Mouse (Mus musculus) heart, embryonic 14.5 days (tissue): ENCODE data around the gene Wfdc1. TPM values are rescaled to one million over a fixed set of nuclear protein-coding genes. Genes with fewer than 3 reads are reported as not detected.

Experiments
- ATAC-seq: fragments of 200-750 bp; cut with Nextera tagmentation; 2 replicates; pipeline ENCODE4 v1.8.0; 2017; ENCODE audit warnings: low read depth, moderate TSS enrichment; ENCODE audit not compliant: insufficient number of reproducible peaks, insufficient read depth, low FRiP score
- H3K27ac ChIP-seq, 2 experiments: fragments of 200-500 bp in 1 of 2; fragments of 300-500 bp in 1 of 2; sonication (generic) in 1 of 2; replicated peaks in 1 of 2; 2 replicates each; pipeline ENCODE4 v1.5.1; 2012 to 2014; ENCODE audit warnings: low read depth in 2 of 2, low read length in 2 of 2, control low read depth in 1 of 2, mild to moderate bottlenecking in 1 of 2, mixed read lengths in 1 of 2; ENCODE audit not compliant: control insufficient read depth in 1 of 2, insufficient read depth in 1 of 2
- H3K27me3 ChIP-seq: fragments of 300-500 bp; sonication (generic); 2 replicates; pipeline ENCODE4 v1.6.1; 2014; ENCODE audit warnings: mild to moderate bottlenecking, low read length, control low read depth; ENCODE audit not compliant: control insufficient read depth, insufficient read depth
- H3K36me3 ChIP-seq: fragments of 300-500 bp; sonication (generic); 2 replicates; pipeline ENCODE4 v1.6.1; 2014; ENCODE audit warnings: mild to moderate bottlenecking, control low read depth, low read length, mixed read lengths; ENCODE audit not compliant: control insufficient read depth, insufficient read depth
- H3K4me1 ChIP-seq, 2 experiments: fragments of 200-500 bp in 1 of 2; fragments of 300-500 bp in 1 of 2; sonication (generic) in 1 of 2; 2 replicates each; pipeline ENCODE4 v1.6.1; 2012 to 2014; ENCODE audit warnings: low read length in 2 of 2, control low read depth in 1 of 2, mixed read lengths in 1 of 2; ENCODE audit not compliant: control insufficient read depth in 2 of 2, insufficient read depth in 2 of 2
- H3K4me2 ChIP-seq: fragments of 300-500 bp; sonication (generic); 2 replicates; pipeline ENCODE4 v1.6.1; 2014; ENCODE audit warnings: mild to moderate bottlenecking, low read length
- H3K4me3 ChIP-seq, 2 experiments: fragments of 200-500 bp in 1 of 2; fragments of 300-500 bp in 1 of 2; sonication (generic) in 1 of 2; 2 replicates each; pipeline ENCODE4 v1.5.1; 2012 to 2014; ENCODE audit warnings: low read length in 2 of 2, mild to moderate bottlenecking in 2 of 2, control low read depth in 1 of 2, low read depth in 1 of 2, moderate library complexity in 1 of 2; ENCODE audit not compliant: control insufficient read depth in 1 of 2, insufficient read depth in 1 of 2
- H3K9ac ChIP-seq: fragments of 300-500 bp; sonication (generic); 2 replicates; pipeline ENCODE4 v1.6.1; 2014; ENCODE audit warnings: mild to moderate bottlenecking, low read length
- H3K9me3 ChIP-seq: fragments of 300-500 bp; sonication (generic); 2 replicates; pipeline ENCODE4 v1.6.1; 2016; ENCODE audit warnings: low read length, control low read depth; ENCODE audit not compliant: control insufficient read depth
- WGBS: fragments of 180-500 bp; shearing (Covaris S2); extraction: QIAGEN DNeasy Blood & Tissue Kit; methylation state at CpG from one replicate; pipeline ENCODE4 v1.1.7; 2014; 5-methylcytosine and 5-hydroxymethylcytosine counted together
- polyA plus RNA-seq: library from polyadenylated mRNA; unstranded; fragments of >200 nt; fragmentation: Nextera tagmentation; extraction: Ambion mirVana; gene quantifications from 2 replicates; pipeline ENCODE4 v1.2.1, GENCODE M21; 2014

The Wfdc1 gene
- polyA plus RNA-seq, 1 experiment from 2014 or later: 6.8 TPM

DNA sequence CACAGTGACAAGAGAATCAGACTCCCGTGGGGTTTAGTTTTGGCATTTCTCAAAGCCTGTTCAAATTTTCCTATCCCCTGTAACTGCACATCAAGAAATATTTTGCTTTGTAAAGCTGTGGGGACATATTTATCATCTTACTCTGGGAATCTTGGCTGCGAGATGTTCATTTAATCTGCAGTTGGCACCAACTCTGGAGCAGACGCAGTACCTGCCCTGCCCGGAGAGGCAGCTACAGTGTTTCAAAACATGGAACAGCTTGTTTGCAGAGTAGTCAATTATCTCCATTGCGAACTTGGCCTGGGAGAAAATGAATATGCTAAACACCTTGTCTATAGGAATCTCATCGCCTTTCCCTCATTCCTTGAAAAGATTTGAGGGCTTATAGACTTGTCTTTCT lies 27.9 kb upstream of the Wfdc1 start:
- no peak for ATAC-seq

DNA sequence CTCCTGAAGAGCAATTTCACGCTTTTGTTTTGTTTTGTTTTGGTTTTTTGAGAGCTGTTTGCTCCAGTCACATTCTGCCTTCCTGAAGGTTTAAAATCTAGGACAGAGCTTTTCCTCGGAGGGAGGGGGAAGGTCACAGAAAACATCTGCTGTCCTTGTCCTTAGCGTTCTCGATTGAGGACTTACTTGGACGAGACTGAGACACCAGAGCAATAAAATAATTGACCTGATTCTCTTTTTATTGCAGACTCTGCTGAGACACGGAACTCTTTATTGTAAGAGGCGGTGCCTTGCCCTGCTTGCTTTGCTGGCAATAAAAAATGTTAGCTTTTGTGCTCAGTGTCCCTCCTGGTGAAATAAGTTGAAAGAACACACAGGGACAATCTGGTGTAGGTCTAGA lies 26.4 kb upstream of the Wfdc1 start:
- Histone ChIP-seq H3K27me3 (0 out of 2 replicates have a peak, but pooled peaks cover 6% of the 10 kb centered on the region), H3K36me3 (no peaks in the 10 kb centered on the region), H3K9me3 (no peaks in the 10 kb centered on the region), H3K4me3 (no peak overlapping the region), H3K9ac (no peak overlapping the region), H3K4me2 (no peak overlapping the region), H3K4me1 (peaks cover 8 to 11% of the 10 kb centered on the region in 2 experiments; a peak in 2 of 4 replicates), H3K27ac (no peak overlapping the region)
- 65% methylated on average over 7 of the region's 7 CpGs for WGBS
- ATAC-seq: no peak

More for the DNA sequence above, 27.9 kb upstream of the Wfdc1 start:
- H3K9ac ChIP-seq: no peak overlapping the region
- WGBS: 81% methylated on average over 6 of the region's 6 CpGs
- no peak overlapping the region for H3K27ac ChIP-seq
- no peaks in the 10 kb centered on the region for H3K9me3 ChIP-seq
- peaks cover 15% of the 10 kb centered on the region; the same call in 1 of the 2 replicates for H3K27me3 ChIP-seq
- no peak overlapping the region for H3K4me3 ChIP-seq
- H3K36me3 ChIP-seq: no peaks in the 10 kb centered on the region
- peaks cover 8 to 11% of the 10 kb centered on the region in 2 experiments; a peak in 2 of 4 replicates for H3K4me1 ChIP-seq
- H3K4me2 ChIP-seq: no peak overlapping the region

GRCm38 (mm10) chr8:119641058-119641457 lies 25.1 kb upstream of the Wfdc1 start:
- no peaks in the 10 kb centered on the region for H3K36me3 ChIP-seq
- WGBS: 57% methylated on average over 5 of the region's 5 CpGs
- H3K27me3 ChIP-seq: no peaks in the 10 kb centered on the region

DNA sequence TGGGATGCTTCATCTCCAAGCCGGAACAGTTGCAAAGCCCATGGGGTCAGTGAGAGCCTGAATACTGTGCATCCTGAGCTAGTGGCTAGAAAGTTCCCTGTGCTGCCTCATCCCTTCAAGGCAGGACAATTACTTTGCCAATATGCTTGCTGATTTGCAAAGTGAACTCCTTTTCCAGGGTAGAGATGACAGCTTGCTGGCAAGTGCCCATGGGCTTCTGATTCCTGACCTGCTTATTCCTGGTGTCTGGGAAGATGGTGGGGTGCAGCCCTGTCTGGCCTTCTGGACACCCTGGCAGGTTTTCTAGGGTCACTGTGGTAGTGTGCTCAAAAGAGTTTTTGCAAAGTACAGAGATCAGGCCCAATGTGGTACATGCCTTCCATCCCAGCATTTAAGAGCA lies 23.2 kb upstream of the Wfdc1 start:
- H3K9ac ChIP-seq: no peak overlapping the region
- no peaks in the 10 kb centered on the region for H3K36me3 ChIP-seq
- H3K4me2 ChIP-seq: no peak overlapping the region
- no peak overlapping the region for H3K27ac ChIP-seq
- H3K27me3 ChIP-seq: no peaks in the 10 kb centered on the region
- no peaks in the 10 kb centered on the region for H3K9me3 ChIP-seq
- no peak for ATAC-seq
- no peaks in the 10 kb centered on the region for H3K4me1 ChIP-seq
- no peak overlapping the region for H3K4me3 ChIP-seq
- WGBS: 92% methylated on average over 1 of the region's 1 CpGs

More at GRCm38 (mm10) chr8:119641058-119641457, 25.1 kb upstream of the Wfdc1 start:
- H3K4me2 ChIP-seq: no peak overlapping the region
- H3K9ac ChIP-seq: no peak overlapping the region
- no peak for ATAC-seq
- H3K27ac ChIP-seq: no peak overlapping the region
- no peak overlapping the region for H3K4me3 ChIP-seq
- H3K9me3 ChIP-seq: no peaks in the 10 kb centered on the region
- H3K4me1 ChIP-seq: peaks cover 0 to 4% of the 10 kb centered on the region in 2 experiments; a peak in 2 of 4 replicates

- H3K4me3 ChIP-seq: no peak overlapping the region
- WGBS: 83% methylated on average over 17 of the region's 17 CpGs
Measured at GRCm38 (mm10) chr8:119644429-119644960, 21.7 kb upstream of the Wfdc1 start.

DNA sequence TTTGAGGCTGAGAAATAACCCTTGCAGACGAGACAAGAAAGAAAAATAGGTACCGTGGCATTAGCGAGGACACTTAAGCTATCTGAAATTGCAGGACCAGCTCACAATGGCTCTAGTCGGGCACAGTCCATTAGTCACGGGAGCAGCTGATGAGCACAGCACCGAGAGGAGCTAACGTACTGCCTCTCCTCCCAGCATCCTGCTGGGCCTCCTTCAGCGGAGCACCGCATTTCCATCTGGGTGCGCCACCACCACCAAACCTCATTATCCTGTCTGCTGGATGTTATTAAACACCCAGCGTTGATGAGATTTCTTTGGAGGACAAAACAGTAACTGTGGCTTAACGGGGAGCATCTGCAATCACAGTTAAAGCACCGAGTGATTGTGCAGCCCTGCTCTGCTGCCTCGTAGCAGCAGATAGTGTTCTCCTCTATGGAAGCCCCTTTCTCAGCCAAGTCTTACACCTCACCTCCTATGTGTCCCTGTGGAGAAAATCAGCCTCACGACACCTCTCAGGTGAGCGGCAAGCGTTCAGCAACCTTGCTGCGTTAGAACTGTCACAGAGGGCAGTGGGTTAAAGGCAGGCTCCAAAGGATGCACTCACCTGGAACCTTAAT lies 21.1 kb upstream of the Wfdc1 start:
- 66% methylated on average over 18 of the region's 18 CpGs for WGBS
- no peak overlapping the region for H3K4me2 ChIP-seq
- no peaks in the 10 kb centered on the region for H3K4me1 ChIP-seq
- no peaks in the 10 kb centered on the region for H3K36me3 ChIP-seq
- no peak overlapping the region for H3K9ac ChIP-seq
- ATAC-seq: no peak
- H3K4me3 ChIP-seq: no peak overlapping the region
- no peaks in the 10 kb centered on the region for H3K27me3 ChIP-seq
- no peak overlapping the region for H3K27ac ChIP-seq
- no peaks in the 10 kb centered on the region for H3K9me3 ChIP-seq

More at GRCm38 (mm10) chr8:119644429-119644960, 21.7 kb upstream of the Wfdc1 start:
- ATAC-seq: no peak
- no peak overlapping the region for H3K9ac ChIP-seq
- H3K36me3 ChIP-seq: no peaks in the 10 kb centered on the region
- no peaks in the 10 kb centered on the region for H3K4me1 ChIP-seq
- no peak overlapping the region for H3K27ac ChIP-seq
- H3K27me3 ChIP-seq: no peaks in the 10 kb centered on the region
- H3K4me2 ChIP-seq: no peak overlapping the region
- H3K9me3 ChIP-seq: no peaks in the 10 kb centered on the region

GRCm38 (mm10) chr8:119646197-119646596 lies 20.0 kb upstream of the Wfdc1 start:
- no peak for ATAC-seq
- Histone ChIP-seq H3K4me1 (no peaks in the 10 kb centered on the region), H3K9ac (no peak overlapping the region), H3K27me3 (no peaks in the 10 kb centered on the region), H3K4me3 (no peak overlapping the region), H3K36me3 (no peaks in the 10 kb centered on the region), H3K27ac (no peak overlapping the region), H3K4me2 (no peak overlapping the region), H3K9me3 (no peaks in the 10 kb centered on the region)
- WGBS: 75% methylated on average over 3 of the region's 3 CpGs

DNA sequence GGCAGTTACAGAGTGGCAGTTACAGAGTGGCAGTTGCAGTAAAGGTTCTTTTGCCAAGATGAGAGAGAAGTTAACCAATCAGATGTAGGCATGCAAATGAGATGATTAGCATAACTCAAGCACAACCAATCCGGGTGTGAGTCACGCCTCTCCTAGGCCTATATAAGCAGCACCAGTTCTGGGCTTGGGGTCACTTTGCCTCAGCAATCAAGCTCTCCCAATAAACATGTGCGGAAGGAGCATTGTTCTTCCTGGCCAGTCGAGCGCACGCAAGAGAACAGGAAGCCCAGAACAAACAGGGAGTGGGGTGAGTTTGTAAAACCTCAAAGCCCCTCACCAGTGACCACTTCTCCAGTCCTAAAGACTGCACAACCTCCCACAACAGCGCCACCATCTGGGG lies 19.3 kb upstream of the Wfdc1 start:
- 78% methylated on average over 7 of the region's 7 CpGs for WGBS

More for the DNA sequence above, 19.3 kb upstream of the Wfdc1 start:
- Histone ChIP-seq H3K4me1 (no peaks in the 10 kb centered on the region), H3K9ac (no peak overlapping the region), H3K36me3 (no peaks in the 10 kb centered on the region), H3K4me3 (no peak overlapping the region), H3K27me3 (no peaks in the 10 kb centered on the region), H3K9me3 (no peaks in the 10 kb centered on the region), H3K27ac (no peak overlapping the region), H3K4me2 (no peak overlapping the region)
- ATAC-seq: no peak
